Mouse (Mus musculus) embryonic stem cell, embryonic (primary cell): ENCODE data around the gene Ogfod2.

Source experiments
- CTCF ChIA-PET, 4 experiments: fragments of 300-600 bp in 2 of 4; fragments of 350-600 bp in 2 of 4; sonication (Branson Sonifier 250); formaldehyde crosslinking; loops; one replicate each; lab custom pipeline; 2022; ENCODE audit warnings: inconsistent platforms in 2 of 4; lab: Charles Lee
- POLR2A ChIA-PET, 4 experiments: fragments of 300-600 bp in 2 of 4; fragments of 350-600 bp in 2 of 4; sonication (Branson Sonifier 250); formaldehyde crosslinking; loops; one replicate each; lab custom pipeline; 2022; ENCODE audit warnings: antibody characterized with exemption in 4 of 4, inconsistent platforms in 1 of 4; lab: Charles Lee

Gene Ogfod2

DNA sequence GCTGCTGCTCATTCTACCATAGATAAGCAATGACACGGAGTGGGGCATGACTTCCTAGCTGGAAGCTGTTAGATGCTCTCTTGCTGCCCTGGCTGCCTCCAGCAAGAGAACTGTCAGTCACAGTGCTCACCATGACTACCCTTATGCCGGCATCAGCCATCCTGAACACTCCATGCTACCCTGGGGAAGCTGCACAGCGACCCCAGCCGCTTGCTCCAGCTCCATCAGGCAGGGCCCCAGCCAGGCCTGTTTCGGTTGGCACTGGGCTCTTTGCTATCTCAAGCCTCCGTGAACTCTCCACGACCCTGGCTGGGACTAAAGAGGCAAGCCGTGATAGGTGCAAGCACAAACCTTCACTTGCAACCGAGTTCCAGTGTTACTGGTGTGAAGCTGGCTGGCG is 49.7 kb downstream of the Ogfod2 start:
- CTCF ChIA-PET, result interaction anchor here in 2 of 4 experiments (1.2 to 2.1 kb wide), 11 partner anchors 12 to 138 kb away, joined by 3 to 16 read pairs (median 6); no protein-coding TSS in a partner anchor
- POLR2A ChIA-PET, result interaction anchor here in 2 of 4 experiments (0.6 to 1.3 kb wide), 4 partner anchors 15 to 502 kb away, joined by 3 read pairs; partner anchors contain the start of genes 2810006K23Rik (in 1 of the 2) and Mphosph9 (in 1 of the 2)

- CTCF ChIA-PET, result interaction anchor here (0.5 to 2.1 kb wide), 53 partner anchors 8 to 1669 kb away, joined by 3 to 16 read pairs (median 4); partner anchors contain the start of genes Abcb9 (in 1 of the 4) and Rilpl2 (in 1 of the 4)
Measured at GRCm38 (mm10) chr5:124162577-124162976, 50.5 kb downstream of the Ogfod2 start.

DNA sequence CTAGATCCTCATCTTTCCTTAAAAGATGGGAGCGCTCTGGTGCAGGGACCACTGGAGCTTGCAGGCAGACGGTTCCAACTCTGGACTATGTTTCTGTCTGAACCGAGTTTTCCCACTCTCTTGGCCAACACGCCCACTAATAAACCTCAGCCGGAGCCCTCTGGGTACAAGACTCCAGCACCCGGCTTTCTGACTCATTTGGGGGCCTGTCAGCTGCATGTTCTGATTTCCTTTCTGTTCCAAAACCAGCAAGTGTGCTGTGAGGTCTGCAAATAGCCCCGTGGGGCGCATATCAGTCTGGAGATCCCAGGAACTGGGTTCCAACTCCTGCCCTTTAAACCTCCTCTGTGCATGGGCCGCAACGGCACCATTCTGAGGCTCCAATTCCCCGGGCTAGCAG is 51.3 kb downstream of the Ogfod2 start:
- ChIA-PET POLR2A (no interaction called here), CTCF (interaction anchor here in 3 of 4 experiments (0.5 to 2.1 kb wide), 8 partner anchors 13 to 389 kb away, joined by 3 to 12 read pairs (median 6); partner anchors contain the start of gene Abcb9 (in 1 of the 3))

More at GRCm38 (mm10) chr5:124162577-124162976, 50.5 kb downstream of the Ogfod2 start:
- POLR2A ChIA-PET, result interaction anchor here in 3 of 4 experiments (0.6 to 1.3 kb wide), 7 partner anchors 14 to 503 kb away, joined by 3 to 6 read pairs (median 3); partner anchors contain the start of genes 2810006K23Rik (in 1 of the 3) and Mphosph9 (in 1 of the 3)
